Mouse (Mus musculus) monocyte, adult 5-6 weeks (primary cell): ENCODE measurements around the gene Hspa4. TPM values are rescaled to one million over a fixed set of nuclear protein-coding genes. Genes with fewer than 3 reads are reported as not detected.
"Not testable (repeated sequence)": the region's sequence is repeated elsewhere in the genome, so short reads cannot be mapped to it uniquely, and the experiment has no call there.

Experiments used
- ATAC-seq: fragments of 153-309, 156-312 bp; replicated peaks from 2 replicates; pipeline ENCODE4 v1.8.0; 2017; ENCODE audit warnings: mild to moderate bottlenecking; ENCODE audit not compliant: low TSS enrichment, insufficient number of reproducible peaks, severe bottlenecking, poor library complexity, low FRiP score
- total RNA-seq: library from RNA; stranded (forward); fragments of 200-1000, 200-491, 200-594 nt; gene quantifications from 3 replicates; pipeline ENCODE4 v1.2.3, GENCODE M21; 2017

Gene Hspa4
- total RNA-seq, result 251 to 386 TPM (median 355 TPM) in 3 replicates

GRCm38 (mm10) chr11:53300330-53301166, at the start of gene Hspa4:
Hspa4 (minus strand) TSS chr11:53300457.
- ATAC-seq, result peak; percentile 95

- no peak for ATAC-seq
Observed at GRCm38 (mm10) chr11:53345738-53346137, 45.5 kb upstream of the Hspa4 start.

GRCm38 (mm10) chr11:53345328-53345727, 45.1 kb upstream of the Hspa4 start:
- ATAC-seq, result no peak

- no peak for ATAC-seq
Observed at GRCm38 (mm10) chr11:53342711-53343110, 42.5 kb upstream of the Hspa4 start.

- not testable (repeated sequence) for ATAC-seq
Observed at GRCm38 (mm10) chr11:53341019-53341418, 40.8 kb upstream of the Hspa4 start.

- no peak for ATAC-seq
Observed at GRCm38 (mm10) chr11:53337684-53338083, 37.4 kb upstream of the Hspa4 start.

- ATAC-seq, result no peak
Observed at GRCm38 (mm10) chr11:53336924-53337323, 36.7 kb upstream of the Hspa4 start.

GRCm38 (mm10) chr11:53336182-53336571, 35.9 kb upstream of the Hspa4 start:
- no peak for ATAC-seq

- ATAC-seq, result no peak
Observed at GRCm38 (mm10) chr11:53335505-53336181, 35.4 kb upstream of the Hspa4 start.

GRCm38 (mm10) chr11:53332076-53332680, 31.9 kb upstream of the Hspa4 start:
- ATAC-seq, result no peak

- no peak for ATAC-seq
Observed at GRCm38 (mm10) chr11:53331121-53331520, 30.9 kb upstream of the Hspa4 start.

GRCm38 (mm10) chr11:53330325-53330724, 30.1 kb upstream of the Hspa4 start:
- ATAC-seq, result no peak

GRCm38 (mm10) chr11:53324512-53324968, 24.3 kb upstream of the Hspa4 start, which contains the start of gene Zcchc10:
Zcchc10 (plus strand) TSS chr11:53324679.
- ATAC-seq, result peak; percentile 100

- ATAC-seq, result not testable (repeated sequence)
Observed at GRCm38 (mm10) chr11:53319867-53320266, 19.6 kb upstream of the Hspa4 start.

- not testable (repeated sequence) for ATAC-seq
Observed at GRCm38 (mm10) chr11:53318568-53318967, 18.3 kb upstream of the Hspa4 start.

- no peak for ATAC-seq
Observed at GRCm38 (mm10) chr11:53318041-53318440, 17.8 kb upstream of the Hspa4 start.

GRCm38 (mm10) chr11:53316996-53317395, 16.7 kb upstream of the Hspa4 start:
- ATAC-seq, result no peak

- ATAC-seq, result no peak
Observed at GRCm38 (mm10) chr11:53314770-53315173, 14.5 kb upstream of the Hspa4 start.

GRCm38 (mm10) chr11:53312823-53313222, 12.6 kb upstream of the Hspa4 start:
- not testable (repeated sequence) for ATAC-seq
